Mouse (Mus musculus) CH12.LX (cell line): Measurements from ENCODE around the gene Zfp787.

Experiments
- CHD2 ChIP-seq: IDR thresholded peaks from 2 replicates; pipeline ENCODE4 v1.6.1; 2011; ENCODE audit warnings: low read length, improper control_type of control experiment
- CTCF ChIP-seq, 2 experiments: IDR thresholded peaks in 1 of 2; conservative IDR thresholded peaks in 1 of 2; 2 replicates each; pipeline ENCODE4 v1.5.1; 2011 to 2012; ENCODE audit warnings: low read depth in 2 of 2, low read length in 2 of 2, improper control_type of control experiment in 1 of 2, inconsistent platforms in 1 of 2, mild to moderate bottlenecking in 1 of 2, moderate library complexity in 1 of 2
- GABPA ChIP-seq: IDR thresholded peaks from 2 replicates; pipeline ENCODE4 v1.6.1; 2012; ENCODE audit warnings: low read depth, low read length, improper control_type of control experiment, inconsistent platforms; ENCODE audit not compliant: insufficient replicate concordance
- HCFC1 ChIP-seq: IDR thresholded peaks from 2 replicates; pipeline ENCODE4 v1.6.1; 2012; ENCODE audit warnings: low read depth, mild to moderate bottlenecking, inconsistent platforms, low read length, improper control_type of control experiment
- MAX ChIP-seq: IDR thresholded peaks from 2 replicates; pipeline ENCODE4 v1.6.1; 2011; ENCODE audit warnings: low read length, improper control_type of control experiment
- POLR2A ChIP-seq: IDR thresholded peaks from 2 replicates; pipeline ENCODE4 v1.6.1; 2011; ENCODE audit warnings: low read depth, mild to moderate bottlenecking, improper control_type of control experiment, low read length
- RAD21 ChIP-seq: IDR thresholded peaks from 2 replicates; pipeline ENCODE4 v1.6.1; 2011; ENCODE audit warnings: low read depth, mild to moderate bottlenecking, low read length, improper control_type of control experiment, moderate library complexity
- UBTF ChIP-seq: IDR thresholded peaks from 2 replicates; pipeline ENCODE4 v1.6.1; 2012; ENCODE audit warnings: low read depth, mild to moderate bottlenecking, inconsistent platforms, low read length, improper control_type of control experiment, moderate library complexity
- USF1 ChIP-seq: IDR thresholded peaks from 2 replicates; pipeline ENCODE4 v1.6.1; 2014; ENCODE audit warnings: low read depth, mild to moderate bottlenecking, inconsistent platforms, low read length, improper control_type of control experiment
- USF2 ChIP-seq: conservative IDR thresholded peaks from 2 replicates; pipeline ENCODE4 v1.6.1; 2011; ENCODE audit warnings: low read depth, low read length, improper control_type of control experiment
- ZMIZ1 ChIP-seq: IDR thresholded peaks from 2 replicates; pipeline ENCODE4 v1.6.1; 2012; ENCODE audit warnings: low read depth, mild to moderate bottlenecking, inconsistent platforms, low read length, improper control_type of control experiment
- ZNF384 ChIP-seq: IDR thresholded peaks from 2 replicates; pipeline ENCODE4 v1.6.1; 2012; ENCODE audit warnings: low read depth, low read length, improper control_type of control experiment, inconsistent platforms

DNA sequence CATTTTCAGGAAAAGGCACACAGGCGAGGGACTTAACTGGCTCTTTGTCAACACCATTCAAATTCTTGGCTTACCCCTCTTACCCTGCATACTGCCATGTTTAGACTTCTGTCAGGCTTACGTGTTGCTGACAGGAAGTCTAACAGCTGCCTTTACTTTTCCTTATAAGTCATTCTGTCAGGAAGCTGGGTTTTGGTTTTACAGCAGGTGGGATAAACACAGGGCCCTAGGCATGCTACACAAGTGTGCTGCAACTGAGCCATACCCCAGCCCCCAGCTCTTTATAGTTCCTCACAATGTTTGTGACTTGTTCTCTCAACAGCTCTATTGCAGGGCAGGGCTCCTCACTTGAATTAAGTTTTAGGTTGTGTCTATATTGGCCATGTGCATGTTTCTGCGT is 16.5 kb downstream of the Zfp787 start:
- TF ChIP-seq ZNF384 (no peak), CTCF (conservative IDR thresholded peaks at IDR 0.05 in 1 of 2, IDR thresholded peaks at IDR 0.05 in 1 of 2; ENCODE audit: low read depth in 2 of 2, low read length in 2 of 2) (no peak), USF2 (no peak), ZMIZ1 (no peak), POLR2A (no peak), HCFC1 (no peak), RAD21 (no peak), USF1 (no peak), GABPA (no peak), CHD2 (no peak), MAX (no peak), UBTF (no peak)
